Mouse (Mus musculus) ES-Bruce4 (cell line): ENCODE data around the gene Mterf1a.

Source experiments
- CTCF ChIP-seq: IDR thresholded peaks from one replicate; pipeline ENCODE4 v1.8.1; 2011; ENCODE audit warnings: low read depth, low read length
- EP300 ChIP-seq: IDR thresholded peaks from 2 replicates; pipeline ENCODE4 v1.6.1; 2011; ENCODE audit warnings: low read depth, low read length; ENCODE audit not compliant: insufficient read depth
- POLR2A ChIP-seq: IDR thresholded peaks from one replicate; pipeline ENCODE4 v1.8.1; 2011; ENCODE audit warnings: low read length; ENCODE audit not compliant: insufficient read depth

DNA sequence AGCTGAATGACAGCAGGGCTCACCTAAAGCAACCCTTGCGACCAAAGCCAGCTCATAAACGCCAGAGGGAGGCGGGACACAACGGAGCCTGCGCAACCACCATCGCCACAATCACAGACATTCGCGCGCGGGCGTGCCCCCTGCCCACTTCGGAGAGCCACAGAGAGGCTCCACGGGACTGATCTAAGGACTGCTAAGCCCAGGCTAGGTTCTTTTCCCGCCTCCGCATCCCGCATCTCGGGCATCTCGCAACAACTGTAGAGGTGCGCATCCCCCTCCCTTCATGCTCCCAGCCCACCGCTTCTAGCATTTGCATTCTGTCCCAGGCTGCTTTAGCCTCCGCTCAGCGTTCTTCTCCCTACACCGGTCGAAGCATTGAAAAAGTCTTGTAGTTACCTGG, 48.7 kb downstream of the Mterf1a start, which contains the start of gene Lrrd1:
- no peak for TF ChIP-seq CTCF
- no peak for TF ChIP-seq POLR2A
- TF ChIP-seq EP300, result no peak
